ENCODE assay signal across 8 mouse cellular contexts in genomic region chr19:31665007-31665406, GRCm38 (mm10).
DNase-seq lines count a peak whose midpoint lies in the region; ATAC-seq and TF ChIP-seq lines count a peak whose summit lies in the region.

No protein-coding gene starts in this region.

- H3K4me2 ChIP-seq in heart, embryonic 13.5 days = peak overlapping the region; percentile 99
- H3K4me2 ChIP-seq in heart, embryonic 15.5 days = peak overlapping the region; percentile 94
- peak overlapping the region; percentile 59 for H3K4me2 ChIP-seq in liver, embryonic 14.5 days (ENCODE audit: low read depth)

- no peak for TF ChIP-seq EP300 in liver, embryonic 14.5 days (IDR thresholded peaks at IDR 0.05; ENCODE audit: low read depth)

- ATAC-seq in heart, embryonic 13.5 days (ENCODE audit: extremely low read depth, insufficient number of reproducible peaks, low FRiP score, low TSS enrichment) = no peak
- no peak for ATAC-seq in heart, embryonic 15.5 days (replicated peaks; ENCODE audit: insufficient number of reproducible peaks, insufficient read depth, low FRiP score, low read depth)
- ATAC-seq in liver, embryonic 14.5 days (ENCODE audit: insufficient read depth) = no peak

- intact Hi-C loops in heart, postnatal 14 days (cut with DNase I) = no loop called here

- TF ChIP-seq CTCF in liver, embryonic 14.5 days (IDR thresholded peaks at IDR 0.05; ENCODE audit: low read depth) = no peak

- no peaks in the 10 kb centered on the region for H3K27me3 ChIP-seq in heart, embryonic 13.5 days (replicated peaks)
- H3K27me3 ChIP-seq in heart, embryonic 15.5 days = no peaks in the 10 kb centered on the region
- H3K27me3 ChIP-seq in liver, embryonic 14.5 days (ENCODE audit: control insufficient read depth, insufficient read depth, low read length) = peaks cover 21% of the 10 kb centered on the region

- no peak for DNase-seq in heart, postnatal 14 days
- DNase-seq in ZHBTc4 (ENCODE audit: low read depth, low spot score) = peak; percentile 33
- DNase-seq in liver, embryonic 14.5 days (ENCODE audit: low read depth in 3 of 3, low spot score in 3 of 3) = no peak
- DNase-seq in spleen, adult 18-20 months = no peak
- no peak for DNase-seq in ovary, adult 18-20 months (ENCODE audit: low spot score)
- DNase-seq in testis, postnatal 10 days (ENCODE audit: low spot score) = no peak

- no peaks in the 10 kb centered on the region for H3K36me3 ChIP-seq in heart, embryonic 13.5 days
- no peaks in the 10 kb centered on the region for H3K36me3 ChIP-seq in heart, embryonic 15.5 days
- H3K36me3 ChIP-seq in liver, embryonic 14.5 days (replicated peaks; ENCODE audit: control insufficient read depth, insufficient read depth, low read depth) = no peaks in the 10 kb centered on the region

- peak overlapping the region; percentile 75 for H3K4me3 ChIP-seq in heart, embryonic 13.5 days
- peak overlapping the region; percentile 76 for H3K4me3 ChIP-seq in heart, embryonic 15.5 days
- H3K4me3 ChIP-seq in liver, embryonic 14.5 days (ENCODE audit: insufficient read depth in 1 of 2, low read depth in 2 of 2, low read length in 2 of 2) = peak overlapping the region; percentile 40 to 42; a peak in 2 of 4 replicates

- peaks cover 13% of the 10 kb centered on the region for H3K4me1 ChIP-seq in heart, embryonic 13.5 days
- H3K4me1 ChIP-seq in heart, embryonic 15.5 days (replicated peaks) = peaks cover 10% of the 10 kb centered on the region
- H3K4me1 ChIP-seq in liver, embryonic 14.5 days (replicated peaks; ENCODE audit: control insufficient read depth in 2 of 2, insufficient read depth in 2 of 2, low read length in 1 of 2) = no peaks in the 10 kb centered on the region

- H3K9ac ChIP-seq in heart, embryonic 13.5 days = peak overlapping the region; percentile 81
- peak overlapping the region; percentile 60 for H3K9ac ChIP-seq in heart, embryonic 15.5 days
- no peak overlapping the region for H3K9ac ChIP-seq in liver, embryonic 14.5 days (replicated peaks)

- H3K9me3 ChIP-seq in heart, embryonic 13.5 days = no peaks in the 10 kb centered on the region
- no peaks in the 10 kb centered on the region for H3K9me3 ChIP-seq in heart, embryonic 15.5 days (replicated peaks)
- no peaks in the 10 kb centered on the region for H3K9me3 ChIP-seq in liver, embryonic 14.5 days (ENCODE audit: control insufficient read depth, low read length)

- no peak overlapping the region for H3K27ac ChIP-seq in heart, embryonic 13.5 days (replicated peaks)
- H3K27ac ChIP-seq in heart, embryonic 15.5 days = no peak overlapping the region
- no peak overlapping the region for H3K27ac ChIP-seq in liver, embryonic 14.5 days

- WGBS in heart, embryonic 13.5 days = 9% methylated on average over 8 of the region's 8 CpGs
- WGBS in heart, embryonic 15.5 days = 12% methylated on average over 8 of the region's 8 CpGs
- WGBS in liver, embryonic 14.5 days (ENCODE audit: insufficient replicate concordance) = 19% methylated on average over 8 of the region's 8 CpGs
